Mouse (Mus musculus): Measurements from ENCODE around the gene Slc7a7.

Gene Slc7a7

GRCm38 (mm10) chr14:54413877-54414700, 3.5 kb downstream of the Slc7a7 start:
- in situ Hi-C loops (cut with MseI, MboI), result loop anchor here (5.0 to 25.0 kb wide), 4 partner anchors 37 to 352 kb away; no protein-coding TSS in a partner anchor

DNA sequence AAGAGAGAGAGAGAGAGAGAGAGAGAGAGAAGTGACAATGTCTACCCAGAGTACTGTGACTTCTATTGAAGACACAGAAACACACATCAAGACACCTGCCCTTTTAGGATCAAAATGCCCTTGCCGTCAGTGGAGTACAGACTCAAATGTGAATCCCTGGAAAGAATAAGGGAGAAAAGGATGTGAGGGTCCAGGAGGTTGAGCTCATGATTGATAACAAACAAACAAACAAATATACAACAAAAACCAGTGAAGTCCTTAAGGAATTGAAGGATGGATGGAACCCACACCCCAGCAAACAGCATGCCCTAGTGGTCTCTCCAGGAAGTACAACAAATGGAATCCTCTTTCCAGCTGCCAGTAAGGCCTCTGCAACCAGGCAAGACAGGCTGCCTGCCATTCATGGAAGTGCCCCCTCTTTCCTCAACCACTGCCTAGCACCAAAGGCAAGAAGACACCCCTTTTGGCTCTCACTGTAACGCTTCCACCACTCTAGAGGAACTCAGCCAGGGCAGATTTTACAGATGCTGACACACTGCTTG, 4.9 kb downstream of the Slc7a7 start:
- in situ Hi-C loops (cut with MseI, MboI), result loop anchor here (5.0 to 25.0 kb wide), 4 partner anchors 35 to 350 kb away; no protein-coding TSS in a partner anchor

- in situ Hi-C loops (cut with MseI, MboI), result loop anchor here (5.0 to 25.0 kb wide), 4 partner anchors 35 to 350 kb away; no protein-coding TSS in a partner anchor
Measured at GRCm38 (mm10) chr14:54412000-54412576, 5.5 kb downstream of the Slc7a7 start.

GRCm38 (mm10) chr14:54409980-54410810, 7.4 kb downstream of the Slc7a7 start:
- in situ Hi-C loops (cut with MseI, MboI), result loop anchor here (5.0 to 25.0 kb wide), 4 partner anchors 33 to 348 kb away; no protein-coding TSS in a partner anchor

DNA sequence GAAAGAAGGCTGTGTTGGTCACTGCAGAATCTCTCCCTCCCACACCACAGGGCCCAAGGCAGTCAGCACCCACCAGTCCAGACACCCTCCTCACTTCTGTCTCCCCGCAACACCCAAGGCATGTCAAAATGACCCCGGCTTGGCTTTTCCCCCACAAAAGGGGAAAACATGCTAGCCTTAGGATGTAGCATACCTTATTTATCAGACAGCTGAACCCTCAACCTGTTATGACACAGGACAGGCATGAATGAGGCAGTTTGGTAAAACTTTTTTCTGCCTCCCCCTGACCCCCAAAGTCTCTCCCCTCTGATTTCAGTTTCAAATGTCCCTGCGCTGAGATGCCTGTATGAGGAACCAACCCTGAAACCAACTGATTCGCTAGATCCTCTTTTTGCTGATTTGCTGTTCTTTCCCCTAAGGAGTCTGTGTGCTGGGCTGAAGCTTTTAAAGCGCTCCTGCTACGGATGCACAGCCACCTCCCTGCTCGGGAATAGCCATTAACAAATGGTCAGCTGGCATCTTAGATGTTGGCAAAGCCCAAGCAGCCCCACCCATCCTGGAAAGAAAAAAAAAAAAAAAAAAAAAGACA, 8.4 kb downstream of the Slc7a7 start:
- in situ Hi-C loops (cut with MseI, MboI), result loop anchor here (25.0 kb wide), 2 partner anchors 172 to 347 kb away; no protein-coding TSS in a partner anchor

GRCm38 (mm10) chr14:54408336-54409056, 9.1 kb downstream of the Slc7a7 start:
- in situ Hi-C loops (cut with MseI, MboI), result loop anchor here (25.0 kb wide), 2 partner anchors 171 to 346 kb away; no protein-coding TSS in a partner anchor

DNA sequence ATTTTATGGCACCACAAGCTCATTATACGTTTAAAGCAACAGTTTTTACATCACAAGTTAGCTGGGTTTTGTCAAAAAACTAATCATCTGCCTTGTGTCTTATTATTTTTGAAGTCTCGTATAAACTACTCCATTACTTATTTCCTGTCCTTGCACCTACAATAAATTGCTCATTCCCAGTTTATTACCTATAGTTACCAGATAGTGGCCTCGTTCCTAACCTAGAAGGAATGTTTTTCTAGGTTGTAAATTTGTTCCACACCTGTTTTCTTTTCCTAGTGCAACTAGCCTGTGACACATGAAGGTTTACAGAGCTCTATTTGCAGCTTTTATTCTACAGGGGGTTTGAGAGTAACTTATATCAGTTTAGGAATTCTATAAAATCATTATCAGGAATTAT, 15.9 kb downstream of the Slc7a7 start:
- in situ Hi-C loops (cut with MseI, MboI), result loop anchor here (25.0 kb wide), 2 partner anchors 164 to 339 kb away; no protein-coding TSS in a partner anchor

- in situ Hi-C loops (cut with MseI, MboI), result no loop called here
Measured at GRCm38 (mm10) chr14:54398921-54399382, 18.6 kb downstream of the Slc7a7 start.

DNA sequence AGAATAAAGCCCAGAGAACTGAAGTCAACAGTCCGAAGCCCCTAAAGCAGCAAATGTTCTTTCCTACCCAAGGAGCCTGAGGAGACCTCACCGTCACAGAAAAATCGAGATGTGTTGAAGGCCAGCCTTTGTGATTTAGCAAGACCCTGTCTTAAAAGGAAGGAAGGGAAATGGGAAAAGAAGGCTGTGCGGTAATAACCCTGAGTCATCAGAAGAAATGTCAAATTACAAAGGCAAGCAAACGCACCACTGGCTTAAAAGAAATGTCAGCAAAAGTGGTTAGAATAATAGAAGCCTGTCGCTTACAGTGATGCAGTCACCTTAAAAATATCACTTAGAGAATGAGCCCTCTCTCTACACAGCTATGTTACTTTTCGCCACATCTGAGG, 19.1 kb downstream of the Slc7a7 start:
- in situ Hi-C loops (cut with MseI, MboI), result no loop called here

DNA sequence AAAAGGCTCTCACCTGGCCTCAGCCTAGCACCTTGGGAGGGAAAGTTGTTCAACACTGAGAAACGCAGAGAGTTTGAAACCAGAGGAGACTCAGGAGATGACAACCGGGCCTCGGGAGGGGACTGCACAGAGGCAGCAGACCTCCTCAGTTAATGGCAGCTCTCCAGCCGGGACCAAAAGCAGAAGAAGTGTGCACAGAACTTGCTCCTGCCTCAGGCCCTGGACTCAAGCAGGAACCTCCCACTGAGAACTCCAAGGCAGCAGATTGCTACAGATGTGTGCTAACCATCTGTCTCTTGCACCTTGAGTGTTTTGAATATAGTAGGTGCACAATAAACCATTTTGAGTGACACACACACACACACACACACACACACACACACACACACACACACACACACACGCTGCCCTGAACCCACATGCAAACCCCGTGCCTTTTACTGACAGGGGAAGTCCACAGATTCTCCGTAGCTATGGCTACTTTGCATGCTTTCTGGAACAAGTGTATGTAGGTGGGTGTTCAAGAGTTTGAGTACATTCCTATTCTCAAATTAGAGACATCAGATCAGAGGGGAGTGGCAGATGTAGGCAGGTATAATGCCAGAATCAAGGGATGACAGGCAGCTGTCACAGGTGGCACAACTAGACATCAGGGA, 19.6 kb downstream of the Slc7a7 start:
- in situ Hi-C loops (cut with MseI, MboI), result no loop called here

DNA sequence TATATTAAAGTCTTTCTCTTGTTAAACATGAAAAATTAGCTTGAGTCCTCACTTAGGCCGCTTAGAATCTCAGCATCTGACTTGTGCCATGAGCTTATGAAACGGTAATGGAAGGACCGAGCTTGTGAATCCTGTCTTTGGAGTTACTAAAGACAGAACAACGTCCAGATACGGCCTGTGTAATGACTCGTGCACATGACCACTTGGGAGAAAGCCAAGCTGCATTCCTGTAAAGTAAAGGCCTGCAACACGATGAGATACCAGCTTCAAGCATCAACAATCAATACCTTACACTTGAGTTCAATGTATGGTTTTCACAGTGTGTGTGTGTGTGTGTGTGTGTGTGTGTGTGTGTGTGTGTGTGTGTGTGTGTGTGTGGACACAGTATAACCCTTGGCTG, 20.9 kb downstream of the Slc7a7 start:
- in situ Hi-C loops (cut with MseI, MboI), result no loop called here

GRCm38 (mm10) chr14:54394309-54394708, 23.3 kb downstream of the Slc7a7 start:
- in situ Hi-C loops (cut with MseI, MboI), result no loop called here

DNA sequence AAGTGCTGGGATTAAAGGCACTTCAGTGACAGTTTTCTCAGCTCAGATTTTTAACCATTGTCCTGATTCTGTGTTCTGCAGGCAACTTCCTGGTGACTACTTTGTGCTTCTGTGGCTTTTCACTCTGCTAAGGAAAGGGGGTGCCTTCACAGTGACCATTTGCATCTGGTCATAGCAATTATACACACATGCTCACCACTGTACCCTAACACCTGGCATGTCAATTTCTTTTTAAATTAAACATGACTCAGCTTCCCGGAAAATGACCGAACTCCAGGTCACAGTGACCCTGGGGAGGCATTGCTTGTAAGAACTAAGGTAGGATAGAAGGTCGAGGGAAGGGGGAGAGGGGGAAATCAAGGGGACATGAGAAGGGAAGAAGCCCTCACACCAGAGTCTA, 23.8 kb downstream of the Slc7a7 start:
- in situ Hi-C loops (cut with MseI, MboI), result no loop called here

GRCm38 (mm10) chr14:54390843-54391242, 26.7 kb downstream of the Slc7a7 start:
- in situ Hi-C loops (cut with MseI, MboI), result no loop called here

DNA sequence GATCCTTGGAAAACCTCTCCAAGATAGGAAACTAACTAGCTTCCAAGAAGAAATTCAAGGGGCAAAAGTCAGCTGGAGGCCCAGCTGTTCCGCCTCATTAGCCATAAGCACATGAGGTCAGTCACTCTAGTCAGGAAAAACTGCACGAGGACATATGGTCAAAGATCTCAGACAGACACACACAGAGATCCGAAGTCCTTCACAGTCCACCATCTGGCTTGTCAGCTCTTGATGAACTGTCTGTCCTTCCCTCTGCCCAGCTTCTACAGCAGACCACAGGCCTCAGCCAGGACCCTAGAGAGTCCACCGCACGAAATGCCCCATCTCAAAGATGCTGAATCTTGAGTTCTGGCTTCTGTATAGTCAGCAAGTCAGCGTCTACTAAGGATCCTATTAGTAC, 30.0 kb downstream of the Slc7a7 start:
- in situ Hi-C loops (cut with MseI, MboI), result no loop called here

DNA sequence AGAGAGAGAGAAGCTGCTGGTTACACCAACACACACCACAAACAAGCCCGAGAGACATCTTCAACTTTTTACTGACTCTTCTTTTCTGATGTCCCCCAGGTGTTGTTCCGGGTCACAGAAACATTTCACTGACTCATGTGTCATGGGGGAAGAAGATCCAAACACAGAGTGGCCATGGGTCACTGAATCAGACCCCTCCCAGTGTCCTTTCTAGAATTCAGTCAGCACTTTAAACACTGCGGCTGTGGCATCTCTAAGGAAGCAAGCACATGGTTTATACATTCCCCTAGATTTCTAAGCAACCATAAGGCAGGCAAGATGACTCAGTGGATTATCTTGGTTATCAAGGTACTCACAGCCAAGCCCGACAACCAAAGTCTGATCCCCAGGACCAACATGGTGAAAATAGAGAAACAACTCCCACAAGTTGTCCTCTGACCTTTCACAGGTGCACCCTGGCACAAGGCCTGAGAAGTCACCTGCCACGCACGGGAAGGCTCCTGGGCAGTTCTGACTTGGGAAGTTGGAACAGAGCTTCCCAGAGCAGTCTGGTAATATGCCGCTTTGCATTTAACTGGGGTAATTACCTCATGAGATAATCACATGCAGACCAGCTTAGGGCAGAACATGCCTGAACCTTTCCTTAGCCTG, 31.5 kb downstream of the Slc7a7 start:
- in situ Hi-C loops (cut with MseI, MboI), result no loop called here

- in situ Hi-C loops (cut with MseI, MboI), result no loop called here
Measured at GRCm38 (mm10) chr14:54384396-54384795, 33.2 kb downstream of the Slc7a7 start.

DNA sequence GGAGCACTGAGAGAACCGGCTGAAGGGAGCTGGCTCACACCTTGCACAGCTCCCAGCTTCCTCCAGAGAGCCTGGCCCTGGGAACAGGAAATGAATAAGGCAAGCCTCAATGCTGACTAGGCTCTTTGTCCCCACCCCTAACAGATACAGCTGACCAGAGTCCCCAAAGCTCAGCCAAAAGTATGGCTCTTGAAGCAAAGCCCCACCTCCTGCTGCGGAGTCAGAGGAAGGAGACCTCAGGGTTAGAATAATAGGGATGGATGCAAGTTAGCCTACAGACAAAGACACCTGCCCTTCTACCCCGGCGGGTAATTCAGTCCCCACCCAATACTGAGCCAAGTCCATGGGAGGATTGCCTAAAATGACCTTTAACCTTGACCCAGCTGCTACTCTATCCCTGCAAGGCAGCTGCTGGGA, 34.2 kb downstream of the Slc7a7 start:
- in situ Hi-C loops (cut with MseI, MboI), result no loop called here

- in situ Hi-C loops (cut with MseI, MboI), result no loop called here
Measured at GRCm38 (mm10) chr14:54382641-54383040, 34.9 kb downstream of the Slc7a7 start.

All from mouse trophoblast stem cell (cell line).